Mouse (Mus musculus) megakaryocyte, embryonic 14.5 days (primary cell): ENCODE results near the gene Tmem164.

Experiments
- FLI1 ChIP-seq: IDR thresholded peaks from 2 replicates; pipeline ENCODE4 v1.6.1; 2012; ENCODE audit warnings: low read length, inconsistent platforms, mixed read lengths
- GATA1 ChIP-seq: IDR thresholded peaks from 3 replicates; pipeline ENCODE4 v1.6.1; 2012; ENCODE audit warnings: mixed read lengths, low read length, inconsistent platforms, borderline replicate concordance

GRCm38 (mm10) chrX:142828184-142828908 is 147.1 kb downstream of the Tmem164 start:
- TF ChIP-seq GATA1 = no peak
- TF ChIP-seq FLI1 = no peak
